Mouse (Mus musculus): ENCODE results near the gene Gp1bb. TPM values are rescaled to one million over a fixed set of nuclear protein-coding genes. Genes with fewer than 3 reads are reported as not detected.

Gene Gp1bb
- polyA plus RNA-seq, 1 experiment from 2014 or later: 2.8 TPM

DNA sequence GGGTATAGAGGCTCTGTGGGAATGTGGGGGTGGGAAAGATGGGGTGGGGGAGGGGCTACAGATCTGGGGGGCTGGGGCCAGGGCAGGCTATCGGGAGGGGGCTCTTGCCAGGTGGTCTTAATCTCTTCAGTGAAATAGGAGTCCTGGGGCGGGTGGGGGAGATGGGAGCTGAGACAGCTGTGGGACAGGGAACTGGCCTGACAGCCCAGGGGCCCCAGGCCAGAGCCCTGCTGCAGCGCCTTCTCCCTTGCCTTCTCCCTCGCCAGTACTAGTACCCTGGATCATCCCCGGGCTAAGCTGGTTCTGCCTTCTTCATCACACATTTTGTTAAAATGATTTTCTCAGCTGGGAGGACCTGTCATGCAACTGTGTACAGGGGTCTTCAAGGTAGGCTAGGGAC, 25.9 kb downstream of the Gp1bb start:
- Histone ChIP-seq H3K27ac (no peak overlapping the region), H3K9me3 (no peaks in the 10 kb centered on the region), H3K27me3 (peaks cover 25% of the 10 kb centered on the region), H3K4me3 (no peak overlapping the region), H3K36me3 (no peaks in the 10 kb centered on the region), H3K4me1 (peaks cover 9% of the 10 kb centered on the region), H3K9ac (no peak overlapping the region), H3K4me2 (no peak overlapping the region)
- no peak for ATAC-seq (ENCODE audit: borderline replicate concordance, extremely low read depth, low FRiP score, low TSS enrichment)
- WGBS: 54% methylated on average over 5 of the region's 5 CpGs

DNA sequence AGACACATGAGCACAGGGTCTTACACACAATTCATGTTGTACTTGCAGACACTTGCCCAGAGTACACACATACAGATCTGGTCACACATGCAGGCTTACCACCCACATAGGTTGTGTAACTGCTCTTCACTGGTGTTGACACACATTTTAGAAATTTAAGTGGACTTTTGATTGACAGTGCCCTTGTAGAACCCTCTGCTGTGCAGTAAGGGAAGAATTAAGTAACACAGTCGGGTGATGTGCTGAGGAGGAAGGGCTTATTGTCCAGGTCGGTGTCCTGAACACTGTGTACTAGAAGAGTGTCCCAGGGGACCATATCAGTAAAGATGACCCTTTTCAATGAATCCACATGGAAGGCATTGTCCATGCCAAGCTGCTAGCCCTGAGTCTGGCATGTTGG, 28.3 kb downstream of the Gp1bb start:
- Histone ChIP-seq H3K27ac (no peak overlapping the region), H3K36me3 (no peaks in the 10 kb centered on the region), H3K9ac (no peak overlapping the region), H3K9me3 (no peaks in the 10 kb centered on the region), H3K4me2 (no peak overlapping the region), H3K27me3 (peaks cover 48% of the 10 kb centered on the region), H3K4me1 (peaks cover 22% of the 10 kb centered on the region), H3K4me3 (no peak overlapping the region)
- no peak for ATAC-seq (ENCODE audit: borderline replicate concordance, extremely low read depth, low FRiP score, low TSS enrichment)
- 68% methylated on average over 2 of the region's 2 CpGs for WGBS

DNA sequence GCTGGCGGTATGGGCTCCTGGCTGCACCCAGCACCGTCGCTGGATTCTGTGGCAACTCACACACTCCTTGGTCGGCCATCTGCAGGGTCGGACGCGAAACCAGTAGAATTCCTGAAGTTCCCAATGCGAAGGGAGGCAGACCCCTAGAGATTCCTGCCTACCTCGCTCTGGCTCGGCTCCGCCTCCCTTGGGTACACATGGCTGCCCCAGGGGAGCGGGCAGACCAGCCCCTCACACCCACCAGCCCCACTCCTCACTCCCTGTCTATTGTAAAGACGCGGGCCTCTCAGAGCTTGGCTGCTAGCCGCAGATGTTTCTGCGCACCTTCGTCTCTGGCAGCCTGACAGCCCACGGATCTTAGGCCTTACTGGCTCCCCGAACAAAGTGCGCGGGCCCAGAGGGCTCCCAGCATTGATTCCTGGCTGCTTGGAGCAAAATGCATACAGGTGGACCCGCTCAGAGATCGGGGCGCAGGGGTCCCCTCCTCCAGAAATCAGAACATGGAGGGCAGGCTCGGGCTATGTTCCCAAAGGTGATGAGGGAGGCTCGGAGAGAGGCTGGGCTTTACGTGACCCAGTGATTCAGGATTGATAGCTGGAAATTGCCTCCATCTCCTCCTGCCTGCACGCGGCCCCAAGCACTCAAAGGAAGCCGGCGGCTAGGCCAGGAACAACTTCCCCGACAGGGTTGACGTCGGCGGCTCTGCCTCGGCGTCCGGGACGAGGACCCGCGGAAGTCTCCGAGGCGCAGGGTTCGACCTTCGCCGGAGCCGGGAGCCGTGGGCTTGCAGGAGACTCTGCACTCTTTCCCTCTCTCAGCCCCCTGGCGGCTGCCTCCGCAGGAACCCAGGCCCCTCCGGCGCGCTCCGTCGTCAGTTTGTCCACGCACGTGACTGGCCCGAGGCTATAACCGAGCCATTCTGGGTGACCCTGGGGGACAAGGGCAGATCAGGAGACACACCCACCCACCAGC, 30.9 kb downstream of the Gp1bb start:
- Histone ChIP-seq H3K27me3 (peaks cover 74% of the 10 kb centered on the region), H3K9ac (peak overlapping the region; percentile 22; the same call in 1 of the 2 replicates), H3K4me3 (peak overlapping the region; percentile 41), H3K4me1 (peaks cover 39% of the 10 kb centered on the region), H3K27ac (peak overlapping the region; percentile 53), H3K9me3 (no peaks in the 10 kb centered on the region), H3K36me3 (no peaks in the 10 kb centered on the region), H3K4me2 (peak overlapping the region; percentile 88)
- ATAC-seq (ENCODE audit: borderline replicate concordance, extremely low read depth, low FRiP score, low TSS enrichment): peak; percentile 24; the same call in 1 of the 2 replicates
- 4% methylated on average over 59 of the region's 59 CpGs for WGBS

DNA sequence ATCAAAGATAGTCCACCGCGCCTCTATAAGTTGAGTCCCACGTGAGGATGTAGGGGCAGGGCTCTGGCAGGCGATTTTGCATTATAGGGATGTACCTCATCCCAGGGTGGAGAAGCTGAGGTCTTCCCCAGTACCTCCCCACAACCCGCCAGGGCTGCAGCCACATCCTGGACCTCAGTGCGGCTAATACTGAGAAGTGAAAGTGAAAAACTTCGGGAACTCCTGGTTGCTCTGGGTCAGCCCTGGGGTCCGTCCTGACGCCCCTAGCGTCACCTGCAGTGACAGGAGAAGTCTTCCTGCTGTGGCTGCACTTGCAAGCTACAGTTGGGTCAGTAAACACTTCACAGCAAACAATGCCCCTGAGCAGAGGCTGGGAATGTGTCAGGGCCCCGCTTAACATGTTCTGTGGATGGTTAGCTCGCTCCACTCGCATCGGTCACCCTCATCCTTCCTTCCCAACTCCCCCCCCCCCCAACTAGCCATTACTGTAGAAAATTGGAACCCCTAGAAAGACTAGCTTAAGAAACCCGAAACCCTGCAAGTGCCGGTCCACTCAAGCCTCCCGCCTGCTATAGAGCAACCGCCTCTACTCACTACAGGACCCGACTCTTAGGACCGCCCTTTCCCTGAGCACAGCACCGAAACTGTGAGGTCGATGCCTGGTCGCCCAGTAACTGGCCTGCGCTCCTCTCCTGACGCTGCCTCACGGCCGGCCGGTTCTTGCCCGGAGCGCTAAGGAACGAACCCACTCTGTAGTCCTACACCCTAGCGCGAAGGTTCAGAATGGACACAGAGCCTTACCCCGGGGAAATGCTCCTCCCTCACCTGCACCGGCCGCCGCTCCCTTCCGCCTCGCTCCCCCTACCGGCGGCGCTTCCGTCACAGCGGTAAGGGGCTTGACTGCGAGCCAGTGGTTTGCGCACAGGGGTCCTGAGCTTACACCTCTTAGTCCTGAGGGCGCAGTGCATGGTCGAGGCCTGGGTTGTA, 32.1 kb downstream of the Gp1bb start, which contains the start of gene Tbx1:
TSS of gene Tbx1 (minus strand) at position 868 of the 987 bp plus-strand sequence.
- Histone ChIP-seq H3K27me3 (peaks cover 85% of the 10 kb centered on the region), H3K9me3 (no peaks in the 10 kb centered on the region), H3K4me2 (peak within 1 kb of the TSS; percentile 88), H3K9ac (peak within 1 kb of the TSS; percentile 32), H3K27ac (peak within 1 kb of the TSS; percentile 53), H3K4me1 (peaks cover 41% of the 10 kb centered on the region), H3K4me3 (peak within 1 kb of the TSS; percentile 41), H3K36me3 (no peaks in the 10 kb centered on the region)
- no peak for ATAC-seq (ENCODE audit: borderline replicate concordance, extremely low read depth, low FRiP score, low TSS enrichment)
- 5% methylated on average over 48 of the region's 48 CpGs for WGBS

DNA sequence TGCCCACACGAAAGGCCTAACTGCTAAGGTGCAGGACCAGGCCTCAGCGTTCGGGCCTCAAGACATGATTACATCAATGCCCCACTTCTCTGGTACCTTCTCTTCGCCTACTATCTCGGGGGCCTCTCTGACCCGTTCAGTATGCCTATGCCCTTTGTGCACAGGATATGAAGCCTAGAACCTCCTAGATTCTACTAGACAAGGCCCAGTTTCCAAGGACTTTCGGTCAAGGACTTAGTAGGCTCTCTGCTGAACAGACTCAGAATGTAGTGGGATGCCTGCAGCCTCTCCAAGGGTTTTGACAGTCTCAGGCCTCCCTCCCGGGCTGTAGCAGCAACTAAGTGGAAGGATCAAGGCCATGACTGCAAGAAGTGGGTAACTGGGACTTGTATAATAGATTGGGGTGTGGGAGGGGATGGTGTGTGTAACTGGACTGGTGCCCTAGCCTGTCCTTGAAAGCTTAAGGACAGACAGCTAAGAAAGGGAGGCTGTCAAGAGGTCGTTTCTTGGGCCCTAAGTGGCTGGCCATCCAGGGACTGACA, 33.1 kb downstream of the Gp1bb start:
- Histone ChIP-seq H3K4me1 (peaks cover 41% of the 10 kb centered on the region), H3K9ac (no peak overlapping the region), H3K4me2 (peak overlapping the region; percentile 88; the same call in 1 of the 2 replicates), H3K4me3 (peak overlapping the region; percentile 50; the same call in 1 of the 2 replicates), H3K27me3 (peaks cover 91% of the 10 kb centered on the region), H3K36me3 (no peaks in the 10 kb centered on the region), H3K27ac (peak overlapping the region; percentile 62; the same call in 1 of the 2 replicates), H3K9me3 (no peaks in the 10 kb centered on the region)
- 41% methylated on average over 9 of the region's 9 CpGs for WGBS
- ATAC-seq (ENCODE audit: borderline replicate concordance, extremely low read depth, low FRiP score, low TSS enrichment): no peak

DNA sequence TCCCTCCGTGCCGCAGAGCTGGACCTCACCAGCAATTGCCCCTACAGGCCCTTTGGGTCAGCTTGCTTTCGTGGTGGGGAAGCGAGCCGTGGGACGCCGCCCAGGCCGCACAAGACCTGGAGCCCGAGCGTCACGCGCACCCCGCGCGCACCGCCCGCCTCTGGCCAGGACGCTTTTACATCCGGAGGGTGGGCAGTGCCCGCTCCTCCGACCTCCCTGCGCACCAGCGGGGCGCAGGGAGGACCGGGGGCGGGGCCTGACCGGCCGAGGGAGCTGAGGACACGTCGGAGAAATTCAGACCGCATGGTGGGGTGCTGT, 33.5 kb downstream of the Gp1bb start:
- WGBS: 12% methylated on average over 31 of the region's 31 CpGs
- Histone ChIP-seq H3K9me3 (no peaks in the 10 kb centered on the region), H3K4me1 (peaks cover 41% of the 10 kb centered on the region), H3K9ac (peak overlapping the region; percentile 21; the same call in 1 of the 2 replicates), H3K27me3 (peaks cover 96% of the 10 kb centered on the region), H3K27ac (peak overlapping the region; percentile 62), H3K4me2 (peak overlapping the region; percentile 88), H3K4me3 (peak overlapping the region; percentile 50), H3K36me3 (no peaks in the 10 kb centered on the region)
- ATAC-seq (ENCODE audit: borderline replicate concordance, extremely low read depth, low FRiP score, low TSS enrichment): peak; percentile 29; the same call in 1 of the 2 replicates

DNA sequence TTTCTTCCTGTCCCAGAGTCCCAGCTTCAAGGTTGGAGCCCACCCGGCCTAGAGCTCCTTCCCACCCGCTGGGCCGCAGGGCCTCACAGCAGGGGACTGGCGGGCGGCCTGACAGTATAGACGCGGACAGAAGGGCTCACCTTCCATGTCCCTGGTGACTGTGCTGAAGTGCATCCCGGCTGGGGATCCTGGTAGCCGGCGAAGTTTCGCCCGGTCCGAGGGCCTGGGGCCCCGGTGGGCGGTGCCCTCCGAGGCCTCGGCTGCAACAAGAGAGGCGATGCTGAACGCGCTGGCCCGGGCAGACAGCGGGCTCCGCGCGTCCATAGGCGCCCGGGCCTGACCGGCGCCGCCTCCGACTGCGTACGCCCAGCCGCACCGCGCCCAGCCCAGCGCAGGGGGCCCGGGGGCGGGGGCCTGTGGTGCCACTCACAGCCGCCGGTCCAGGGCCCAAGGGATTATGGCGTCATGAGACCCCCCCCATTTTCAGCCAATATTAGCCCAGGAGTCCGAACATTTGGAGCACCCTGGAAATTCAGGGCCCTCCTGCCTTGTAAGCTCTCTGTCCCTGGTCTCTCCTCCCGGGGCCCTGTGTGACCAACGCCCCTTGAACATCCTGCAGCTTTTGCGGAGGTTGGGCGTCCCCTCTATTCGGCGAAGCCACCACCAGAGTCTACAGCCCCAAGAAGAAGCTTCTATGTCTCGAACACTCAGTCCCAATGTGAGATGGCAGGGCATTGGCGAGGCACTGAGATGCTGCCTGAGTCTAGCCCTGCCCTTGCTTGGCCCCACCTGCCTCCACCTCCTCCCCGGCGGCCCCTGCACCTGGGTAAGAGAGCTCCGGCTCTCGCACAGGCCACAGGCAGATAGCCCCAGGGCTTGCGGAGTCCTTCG, 34.1 kb downstream of the Gp1bb start:
- Histone ChIP-seq H3K9me3 (no peaks in the 10 kb centered on the region), H3K27ac (peak overlapping the region; percentile 62), H3K27me3 (peaks cover 97% of the 10 kb centered on the region), H3K9ac (peak overlapping the region; percentile 40), H3K4me1 (peaks cover 41% of the 10 kb centered on the region), H3K4me2 (peak overlapping the region; percentile 88), H3K36me3 (no peaks in the 10 kb centered on the region), H3K4me3 (peak overlapping the region; percentile 50)
- WGBS: 4% methylated on average over 57 of the region's 57 CpGs
- ATAC-seq (ENCODE audit: borderline replicate concordance, extremely low read depth, low FRiP score, low TSS enrichment): peak; percentile 44; the same call in 1 of the 2 replicates

DNA sequence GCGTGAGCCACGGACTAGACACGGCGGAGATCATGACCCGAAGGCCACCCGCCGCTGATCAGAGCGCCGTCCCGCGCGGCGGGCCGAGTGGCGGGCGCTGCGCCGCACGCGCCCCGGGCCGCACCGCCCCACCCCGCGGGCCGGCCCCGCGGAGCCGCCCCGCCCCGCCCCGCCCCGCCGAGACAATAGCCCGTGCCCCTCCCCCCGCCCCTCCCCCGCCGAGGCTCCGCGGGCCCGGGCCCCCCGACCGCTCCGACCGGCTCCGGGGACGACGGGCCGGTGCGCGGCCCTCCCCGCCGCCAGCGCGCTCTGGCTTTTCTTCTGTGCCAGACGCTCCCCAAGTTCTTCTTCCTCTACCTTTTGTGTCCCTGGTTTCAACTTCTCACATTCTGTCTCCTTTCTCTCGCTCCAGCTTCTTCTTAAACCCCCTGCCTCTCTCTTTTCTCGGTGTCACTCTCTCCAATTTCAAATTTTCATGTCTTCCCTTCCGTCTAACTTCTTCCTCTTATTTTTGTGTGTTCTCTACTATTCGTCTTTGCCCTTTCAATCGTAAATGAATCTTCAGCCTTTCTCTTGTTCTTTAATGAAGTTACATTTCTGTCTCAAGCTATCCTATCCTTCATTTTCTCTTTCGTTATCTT, 35.2 kb downstream of the Gp1bb start:
- ATAC-seq (ENCODE audit: borderline replicate concordance, extremely low read depth, low FRiP score, low TSS enrichment): no peak
- Histone ChIP-seq H3K27me3 (peaks cover 100% of the 10 kb centered on the region), H3K9me3 (no peaks in the 10 kb centered on the region), H3K4me3 (peak overlapping the region; percentile 50), H3K4me1 (peaks cover 49% of the 10 kb centered on the region), H3K27ac (peak overlapping the region; percentile 58; the same call in 1 of the 2 replicates), H3K36me3 (no peaks in the 10 kb centered on the region), H3K9ac (peak overlapping the region; percentile 46), H3K4me2 (peak overlapping the region; percentile 88)
- WGBS: 4% methylated on average over 18 of the region's 62 CpGs

DNA sequence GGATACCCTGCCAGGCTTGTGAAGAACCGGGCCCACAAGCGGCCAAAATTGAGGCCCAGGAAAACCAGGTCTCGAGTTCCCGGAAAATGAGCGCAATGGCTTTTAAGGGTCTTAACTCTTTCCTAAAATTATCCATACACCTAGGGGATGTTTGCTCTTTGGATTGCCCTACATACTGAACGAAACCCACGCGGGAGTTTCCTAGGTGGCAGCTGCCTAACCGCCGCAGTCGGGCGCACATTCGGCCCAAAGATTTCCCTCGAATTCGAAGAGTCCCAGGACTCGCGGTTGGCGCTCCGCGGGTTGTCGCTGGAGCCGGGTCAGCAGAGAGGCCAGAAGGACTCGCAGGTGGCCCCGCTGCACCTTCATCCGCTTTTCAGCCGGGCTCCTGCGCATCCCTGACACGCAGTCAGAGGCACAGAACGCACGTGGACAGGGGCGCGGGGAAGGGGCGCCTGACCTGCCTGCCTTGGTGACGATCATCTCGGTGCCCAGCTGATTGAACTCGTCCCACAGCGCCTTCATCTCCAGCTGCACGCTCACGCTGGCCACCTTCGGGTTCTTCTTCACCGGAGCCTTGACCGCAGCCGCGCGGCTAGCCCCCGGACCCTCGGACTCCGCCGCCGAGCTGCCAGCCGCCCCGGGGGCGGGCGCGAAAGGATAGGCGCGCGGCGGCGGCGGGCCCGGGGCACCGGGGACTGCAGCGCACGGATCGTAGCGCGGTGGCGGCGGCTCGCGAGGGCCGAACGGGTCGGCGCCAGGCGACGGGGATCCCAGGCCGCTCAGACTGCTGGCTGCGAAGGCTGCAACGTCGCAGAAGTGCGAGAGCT, 35.9 kb downstream of the Gp1bb start:
- Histone ChIP-seq H3K9ac (peak overlapping the region; percentile 46), H3K36me3 (no peaks in the 10 kb centered on the region), H3K4me1 (peaks cover 49% of the 10 kb centered on the region), H3K4me2 (peak overlapping the region; percentile 88), H3K4me3 (peak overlapping the region; percentile 50), H3K9me3 (no peaks in the 10 kb centered on the region), H3K27me3 (peaks cover 100% of the 10 kb centered on the region), H3K27ac (peak overlapping the region; percentile 58; the same call in 1 of the 2 replicates)
- 4% methylated on average over 83 of the region's 83 CpGs for WGBS
- ATAC-seq (ENCODE audit: borderline replicate concordance, extremely low read depth, low FRiP score, low TSS enrichment): no peak

Measured in lung, embryonic 15.5 days (tissue).